Mouse (Mus musculus) spleen, adult 2 months (tissue): ENCODE measurements around the gene A3galt2.

Source experiments
- CTCF ChIP-seq: fragments of 200-500 bp; IDR thresholded peaks from 2 replicates; pipeline ENCODE4 v1.5.1; 2011; ENCODE audit warnings: mild to moderate bottlenecking, inconsistent platforms; ENCODE audit not compliant: insufficient read depth, insufficient read length, insufficient replicate concordance; ENCODE audit errors: extremely low read depth
- POLR2A ChIP-seq: fragments of 200-500 bp; IDR thresholded peaks from 2 replicates; pipeline ENCODE4 v1.6.1; 2011; ENCODE audit warnings: low read depth, low read length, inconsistent platforms

- no peak for TF ChIP-seq POLR2A
- no peak for TF ChIP-seq CTCF
Observed at GRCm38 (mm10) chr4:128722932-128723331, 32.2 kb upstream of the A3galt2 start.
